Comparison of ENCODE assay signal across 10 mouse cellular contexts in genomic region chr11:75092656-75093055, GRCm38 (mm10).
DNase-seq lines count a peak whose midpoint lies in the region; ATAC-seq and TF ChIP-seq lines count a peak whose summit lies in the region.
"Had no signal": no experiment of that assay in that cellular context is flagged by ENCODE, and none has a peak within 500 bp of the region (broad histone marks: within the 10 kb centered on the region; RNA-seq: fewer than 3 reads in every experiment).

No protein-coding gene starts in this region.

- peak; percentile 49; the same call in 1 of the 2 replicates for ATAC-seq in heart, postnatal 0 days (ENCODE audit: insufficient read depth, low read depth)
- ATAC-seq in lung, embryonic 14.5 days (ENCODE audit: insufficient read depth) = peak; percentile 91
- no peak for ATAC-seq in forebrain, embryonic 15.5 days (replicated peaks)

- peaks cover 2% of the 10 kb centered on the region for H3K36me3 ChIP-seq in heart, postnatal 0 days (replicated peaks; ENCODE audit: control insufficient read depth, insufficient read depth, low read length)
- no peaks in the 10 kb centered on the region for H3K36me3 ChIP-seq in lung, embryonic 14.5 days (ENCODE audit: insufficient read depth)
- H3K36me3 ChIP-seq in forebrain, embryonic 15.5 days = peaks cover 1% of the 10 kb centered on the region; the same call in 1 of the 2 replicates
- H3K36me3 ChIP-seq: embryonic facial prominence, embryonic 15.5 days had no signal

- TF ChIP-seq EP300 in heart, postnatal 0 days (IDR thresholded peaks at IDR 0.05; ENCODE audit: low read depth) = no peak

- no peak overlapping the region for H3K4me2 ChIP-seq in heart, postnatal 0 days (ENCODE audit: low read depth, low read length)
- H3K4me2 ChIP-seq in lung, embryonic 14.5 days = no peak overlapping the region
- no peak overlapping the region for H3K4me2 ChIP-seq in forebrain, embryonic 15.5 days (replicated peaks)
- H3K4me2 ChIP-seq: embryonic facial prominence, embryonic 15.5 days had no signal

- no peak overlapping the region for H3K4me3 ChIP-seq in heart, postnatal 0 days (ENCODE audit: low read depth, low read length)
- no peak overlapping the region for H3K4me3 ChIP-seq in lung, embryonic 14.5 days (ENCODE audit: low read depth, low read length)
- no peak overlapping the region for H3K4me3 ChIP-seq in forebrain, embryonic 15.5 days
- H3K4me3 ChIP-seq: embryonic facial prominence, embryonic 15.5 days had no signal

- no peak overlapping the region for H3K9ac ChIP-seq in heart, postnatal 0 days (replicated peaks; ENCODE audit: low read depth, low read length)
- no peak overlapping the region for H3K9ac ChIP-seq in lung, embryonic 14.5 days
- H3K9ac ChIP-seq in forebrain, embryonic 15.5 days (replicated peaks) = no peak overlapping the region
- H3K9ac ChIP-seq: embryonic facial prominence, embryonic 15.5 days; liver, embryonic 14.5 days had no signal

- H3K27me3 ChIP-seq in heart, postnatal 0 days (ENCODE audit: control insufficient read depth, insufficient read depth, low read length) = no peaks in the 10 kb centered on the region
- no peaks in the 10 kb centered on the region for H3K27me3 ChIP-seq in lung, embryonic 14.5 days (ENCODE audit: insufficient read depth, low read length)
- no peaks in the 10 kb centered on the region for H3K27me3 ChIP-seq in forebrain, embryonic 15.5 days
- H3K27me3 ChIP-seq: embryonic facial prominence, embryonic 15.5 days had no signal

- H3K4me1 ChIP-seq in heart, postnatal 0 days (ENCODE audit: control insufficient read depth, insufficient read depth) = peaks cover 13% of the 10 kb centered on the region
- peaks cover 7% of the 10 kb centered on the region; the same call in 1 of the 2 replicates for H3K4me1 ChIP-seq in lung, embryonic 14.5 days (ENCODE audit: insufficient read depth)
- no peaks in the 10 kb centered on the region for H3K4me1 ChIP-seq in forebrain, embryonic 15.5 days

- no peaks in the 10 kb centered on the region for H3K9me3 ChIP-seq in heart, postnatal 0 days (replicated peaks; ENCODE audit: control insufficient read depth, low read length)
- no peaks in the 10 kb centered on the region for H3K9me3 ChIP-seq in lung, embryonic 14.5 days (ENCODE audit: low read depth, low read length)
- H3K9me3 ChIP-seq in forebrain, embryonic 15.5 days = no peaks in the 10 kb centered on the region
- H3K9me3 ChIP-seq: embryonic facial prominence, embryonic 15.5 days had no signal

- DNase-seq in heart, adult 9 months (ENCODE audit: low spot score in 2 of 2) = peak; percentile 71 to 72
- DNase-seq in heart, adult 8-10 months (ENCODE audit: low spot score) = no peak
- DNase-seq in adrenal gland, postnatal 36 days = peak; percentile 2 to 16
- DNase-seq in heart, postnatal 0 days (ENCODE audit: low spot score) = no peak
- peak; percentile 80 for DNase-seq in lung, embryonic 14.5 days
- no peak for DNase-seq in right cerebral cortex, postnatal 10 days (ENCODE audit: low spot score in 2 of 2)
- DNase-seq in layer of hippocampus, adult 8-10 months (ENCODE audit: low spot score in 2 of 2) = no peak

- WGBS in heart, postnatal 0 days = 38% methylated on average over 5 of the region's 5 CpGs
- 37% methylated on average over 5 of the region's 5 CpGs for WGBS in lung, embryonic 14.5 days
- 81% methylated on average over 5 of the region's 5 CpGs for WGBS in forebrain, embryonic 15.5 days

- H3K27ac ChIP-seq in heart, postnatal 0 days (ENCODE audit: low read depth) = 0 out of 2 replicates have a peak overlapping the region, but pooled peaks have one; percentile 0
- H3K27ac ChIP-seq in lung, embryonic 14.5 days (ENCODE audit: low read depth) = peak overlapping the region; percentile 80; the same call in 1 of the 2 replicates
- no peak overlapping the region for H3K27ac ChIP-seq in forebrain, embryonic 15.5 days (replicated peaks)
- H3K27ac ChIP-seq: embryonic facial prominence, embryonic 15.5 days; liver, embryonic 14.5 days had no signal

- no peak for TF ChIP-seq CTCF in heart, postnatal 0 days (IDR thresholded peaks at IDR 0.05; ENCODE audit: low read depth)
- peak; percentile 42 for TF ChIP-seq CTCF in lung, embryonic 14.5 days (IDR thresholded peaks at IDR 0.05; ENCODE audit: low read depth)

Comparison
In these comparisons a context has a peak if more than half of its experiments do, and no peak if none do; other contexts are left out.
1. DNase-seq: peak in heart, adult 9 months (2 of 2), adrenal gland, postnatal 36 days (2 of 2) and lung, embryonic 14.5 days (single experiment); none in heart, adult 8-10 months (single experiment), heart, postnatal 0 days (single experiment), right cerebral cortex, postnatal 10 days (0 of 2) and layer of hippocampus, adult 8-10 months (0 of 2).